Mouse (Mus musculus): ENCODE measurements around the gene Ifna14. TPM values are rescaled to one million over a fixed set of nuclear protein-coding genes. Genes with fewer than 3 reads are reported as not detected.
A peak's percentile ranks its signal among the peaks of the same experiment; 100 is the strongest.
"Not testable (repeated sequence)": the region's sequence is repeated elsewhere in the genome, so short reads cannot be mapped to it uniquely, and the experiment has no call there.

Ifna14 gene
- polyA plus RNA-seq (2012; rRNA removed) = not detected in 2 replicates

- DNase-seq = no peak
- no peak within 1 kb of the TSS for H3K4me3 ChIP-seq (replicated peaks; ENCODE audit: insufficient read depth, low read depth, low read length)
- TF ChIP-seq POLR2A (IDR thresholded peaks at IDR 0.05; ENCODE audit: borderline replicate concordance, insufficient read depth, low read length) = no peak
- no peak for TF ChIP-seq CTCF (IDR thresholded peaks at IDR 0.05; ENCODE audit: borderline replicate concordance, insufficient read depth, low read depth, low read length)
- WGBS = 73% methylated on average over 1 of the region's 1 CpGs
- H3K27me3 ChIP-seq (ENCODE audit: control insufficient read depth, insufficient read depth, low read length) = no peaks in the 10 kb centered on the region
- H3K27ac ChIP-seq (ENCODE audit: insufficient read depth, low read length) = no peak within 1 kb of the TSS
- H3K4me1 ChIP-seq (ENCODE audit: control insufficient read depth, insufficient read depth, low read length) = no peaks in the 10 kb centered on the region
Measured at GRCm38 (mm10) chr4:88571698-88572097, at the start of gene Ifna14. Gene Ifna14 (minus strand): TSS chr4:88571798.

GRCm38 (mm10) chr4:88603276-88603675 is 31.7 kb upstream of the Ifna14 start, which contains the start of gene Ifna12:
Gene Ifna12 (minus strand): TSS chr4:88603376.
- no peaks in the 10 kb centered on the region for H3K4me1 ChIP-seq (ENCODE audit: control insufficient read depth, insufficient read depth, low read length)
- TF ChIP-seq POLR2A (IDR thresholded peaks at IDR 0.05; ENCODE audit: borderline replicate concordance, insufficient read depth, low read length) (no peak), CTCF (IDR thresholded peaks at IDR 0.05; ENCODE audit: borderline replicate concordance, insufficient read depth, low read depth, low read length) (no peak)
- DNase-seq = no peak
- no peak within 1 kb of the TSS for H3K27ac ChIP-seq (ENCODE audit: insufficient read depth, low read length)
- no peak within 1 kb of the TSS for H3K4me3 ChIP-seq (replicated peaks; ENCODE audit: insufficient read depth, low read depth, low read length)
- H3K27me3 ChIP-seq (ENCODE audit: control insufficient read depth, insufficient read depth, low read length) = no peaks in the 10 kb centered on the region

- WGBS = 88% methylated on average over 1 of the region's 1 CpGs
- H3K27me3 ChIP-seq (ENCODE audit: control insufficient read depth, insufficient read depth, low read length) = no peaks in the 10 kb centered on the region
- H3K4me1 ChIP-seq (ENCODE audit: control insufficient read depth, insufficient read depth, low read length) = no peaks in the 10 kb centered on the region
- DNase-seq = no peak
- TF ChIP-seq POLR2A (IDR thresholded peaks at IDR 0.05; ENCODE audit: borderline replicate concordance, insufficient read depth, low read length) = no peak
- TF ChIP-seq CTCF (IDR thresholded peaks at IDR 0.05; ENCODE audit: borderline replicate concordance, insufficient read depth, low read depth, low read length) = no peak
- no peak within 1 kb of the TSS for H3K27ac ChIP-seq (ENCODE audit: insufficient read depth, low read length)
- H3K4me3 ChIP-seq (replicated peaks; ENCODE audit: insufficient read depth, low read depth, low read length) = no peak within 1 kb of the TSS
Measured at GRCm38 (mm10) chr4:88592285-88592684, 20.7 kb upstream of the Ifna14 start, which contains the start of gene Ifna9. Gene Ifna9 (minus strand): TSS chr4:88592385.

- peak; percentile 68 to 85 for DNase-seq
- no peak for TF ChIP-seq POLR2A (IDR thresholded peaks at IDR 0.05; ENCODE audit: borderline replicate concordance, insufficient read depth, low read length)
- TF ChIP-seq CTCF (IDR thresholded peaks at IDR 0.05; ENCODE audit: borderline replicate concordance, insufficient read depth, low read depth, low read length) = no peak
- Histone ChIP-seq H3K27me3 (ENCODE audit: control insufficient read depth, insufficient read depth, low read length) (no peaks in the 10 kb centered on the region), H3K4me1 (ENCODE audit: control insufficient read depth, insufficient read depth, low read length) (peaks cover 11% of the 10 kb centered on the region), H3K4me3 (replicated peaks; ENCODE audit: insufficient read depth, low read depth, low read length) (no peak overlapping the region), H3K27ac (ENCODE audit: insufficient read depth, low read length) (peak overlapping the region; percentile 76; the same call in 1 of the 2 replicates)
- 14% methylated on average over 1 of the region's 1 CpGs for WGBS
Measured at GRCm38 (mm10) chr4:88561791-88562190, 9.8 kb downstream of the Ifna14 start.

- not testable (repeated sequence) for H3K4me3 ChIP-seq (replicated peaks; ENCODE audit: insufficient read depth, low read depth, low read length); H3K27ac ChIP-seq (ENCODE audit: insufficient read depth, low read length); DNase-seq; H3K27me3 ChIP-seq (ENCODE audit: control insufficient read depth, insufficient read depth, low read length)
- H3K4me1 ChIP-seq (ENCODE audit: control insufficient read depth, insufficient read depth, low read length) = peaks cover 11% of the 10 kb centered on the region
Measured at GRCm38 (mm10) chr4:88558145-88558544, 13.5 kb downstream of the Ifna14 start, which contains the start of gene Ifna15. Gene Ifna15 (minus strand): TSS chr4:88558245.

GRCm38 (mm10) chr4:88550161-88550945 is 21.2 kb downstream of the Ifna14 start:
- DNase-seq = peak; percentile 52 to 58
- Histone ChIP-seq H3K4me1 (ENCODE audit: control insufficient read depth, insufficient read depth, low read length) (peaks cover 5% of the 10 kb centered on the region; the same call in 1 of the 2 replicates), H3K4me3 (replicated peaks; ENCODE audit: insufficient read depth, low read depth, low read length) (peak overlapping the region; percentile 16), H3K27me3 (ENCODE audit: control insufficient read depth, insufficient read depth, low read length) (no peaks in the 10 kb centered on the region), H3K27ac (ENCODE audit: insufficient read depth, low read length) (no peak overlapping the region)
- WGBS = 32% methylated on average over 22 of the region's 22 CpGs
- TF ChIP-seq CTCF (IDR thresholded peaks at IDR 0.05; ENCODE audit: borderline replicate concordance, insufficient read depth, low read depth, low read length) (peak; percentile 62), POLR2A (IDR thresholded peaks at IDR 0.05; ENCODE audit: borderline replicate concordance, insufficient read depth, low read length) (no peak)

GRCm38 (mm10) chr4:88547986-88548385 is 23.6 kb downstream of the Ifna14 start:
- TF ChIP-seq POLR2A (IDR thresholded peaks at IDR 0.05; ENCODE audit: borderline replicate concordance, insufficient read depth, low read length) (no peak), CTCF (IDR thresholded peaks at IDR 0.05; ENCODE audit: borderline replicate concordance, insufficient read depth, low read depth, low read length) (no peak)
- DNase-seq = peak; percentile 61 to 81
- H3K4me1 ChIP-seq (ENCODE audit: control insufficient read depth, insufficient read depth, low read length) = peaks cover 5% of the 10 kb centered on the region; the same call in 1 of the 2 replicates
- H3K27ac ChIP-seq (ENCODE audit: insufficient read depth, low read length) = no peak overlapping the region
- no peaks in the 10 kb centered on the region for H3K27me3 ChIP-seq (ENCODE audit: control insufficient read depth, insufficient read depth, low read length)
- 24% methylated on average over 1 of the region's 1 CpGs for WGBS
- H3K4me3 ChIP-seq (replicated peaks; ENCODE audit: insufficient read depth, low read depth, low read length) = no peak overlapping the region

- H3K4me1 ChIP-seq (ENCODE audit: control insufficient read depth, insufficient read depth, low read length) = peaks cover 5% of the 10 kb centered on the region; the same call in 1 of the 2 replicates
- no peak overlapping the region for H3K27ac ChIP-seq (ENCODE audit: insufficient read depth, low read length)
- DNase-seq = peak in 1 of 2 experiments; percentile 52
- H3K27me3 ChIP-seq (ENCODE audit: control insufficient read depth, insufficient read depth, low read length) = no peaks in the 10 kb centered on the region
- no peak for TF ChIP-seq POLR2A (IDR thresholded peaks at IDR 0.05; ENCODE audit: borderline replicate concordance, insufficient read depth, low read length)
- TF ChIP-seq CTCF (IDR thresholded peaks at IDR 0.05; ENCODE audit: borderline replicate concordance, insufficient read depth, low read depth, low read length) = peak; percentile 57; the same call in 1 of the 2 replicates
- WGBS = 46% methylated on average over 2 of the region's 2 CpGs
- no peak overlapping the region for H3K4me3 ChIP-seq (replicated peaks; ENCODE audit: insufficient read depth, low read depth, low read length)
Measured at GRCm38 (mm10) chr4:88543649-88544234, 27.9 kb downstream of the Ifna14 start.
